Mouse (Mus musculus) CH12.LX (cell line): ENCODE results near the gene Shtn1. TPM values are rescaled to one million over a fixed set of nuclear protein-coding genes. Genes with fewer than 3 reads are reported as not detected.
A peak's percentile ranks its signal among the peaks of the same experiment; 100 is the strongest.

Experiments
- DNase-seq: peaks from one replicate; pipeline ENCODE4 v3.0.0-alpha.2; 2013; ENCODE audit errors: extremely low read depth
- H3K27ac ChIP-seq: 2 replicates; pipeline ENCODE4 v1.5.1; 2012; ENCODE audit warnings: low read depth, mild to moderate bottlenecking, control low read depth, moderate library complexity; ENCODE audit not compliant: insufficient read depth
- H3K27me3 ChIP-seq: replicated peaks from 2 replicates; pipeline ENCODE3; 2012; ENCODE audit warnings: inconsistent platforms
- H3K36me3 ChIP-seq, 2 experiments: replicated peaks in 1 of 2; 2 replicates each; pipeline versions ENCODE3 to v1.6.1; 2012; ENCODE audit warnings: inconsistent platforms in 1 of 2, low read length in 1 of 2, mild to moderate bottlenecking in 1 of 2, mixed read lengths in 1 of 2, moderate library complexity in 1 of 2; ENCODE audit not compliant: control insufficient read depth in 1 of 2, insufficient read depth in 1 of 2
- H3K4me1 ChIP-seq, 2 experiments: 2 replicates each; pipeline ENCODE4 v1.6.1; 2012; ENCODE audit warnings: inconsistent platforms in 1 of 2, moderate library complexity in 1 of 2; ENCODE audit not compliant: insufficient read depth in 2 of 2, control insufficient read depth in 1 of 2
- H3K4me2 ChIP-seq: 2 replicates; pipeline ENCODE4 v1.6.1; 2012; ENCODE audit warnings: low read depth, mild to moderate bottlenecking, control low read depth; ENCODE audit not compliant: poor library complexity, insufficient read depth, severe bottlenecking
- H3K4me3 ChIP-seq, 3 experiments: fragments of 150-350 bp in 1 of 3; sonication (generic) in 1 of 3; replicated peaks in 1 of 3; 2 replicates each; pipeline versions ENCODE3 to v1.5.1; 2011 to 2012; ENCODE audit warnings: low read depth in 2 of 3, low read length in 2 of 3, mild to moderate bottlenecking in 2 of 3, moderate library complexity in 2 of 3, control low read depth in 1 of 3, improper control_type of control experiment in 1 of 3, inconsistent platforms in 1 of 3, mixed read lengths in 1 of 3; ENCODE audit not compliant: poor library complexity in 1 of 3
- H3K79me2 ChIP-seq: replicated peaks from 2 replicates; pipeline ENCODE4 v1.6.1; 2012; ENCODE audit warnings: mild to moderate bottlenecking, moderate library complexity; ENCODE audit not compliant: control insufficient read depth, poor library complexity, insufficient read depth, severe bottlenecking; ENCODE audit errors: extremely low read depth
- H3K9ac ChIP-seq: 2 replicates; pipeline ENCODE4 v1.6.1; 2012; ENCODE audit warnings: low read depth, mild to moderate bottlenecking, control low read depth, moderate library complexity; ENCODE audit not compliant: insufficient read depth
- H3K9me3 ChIP-seq: replicated peaks from 2 replicates; pipeline ENCODE3; 2012; ENCODE audit warnings: low read length, inconsistent platforms, mixed read lengths
- BHLHE40 ChIP-seq: IDR thresholded peaks from 2 replicates; pipeline ENCODE4 v1.6.1; 2011; ENCODE audit warnings: mild to moderate bottlenecking, low read depth, low read length, improper control_type of control experiment
- EP300 ChIP-seq: IDR thresholded peaks from 2 replicates; pipeline ENCODE4 v1.6.1; 2011; ENCODE audit warnings: low read length, improper control_type of control experiment
- GABPA ChIP-seq: IDR thresholded peaks from 2 replicates; pipeline ENCODE4 v1.6.1; 2012; ENCODE audit warnings: low read depth, low read length, improper control_type of control experiment, inconsistent platforms; ENCODE audit not compliant: insufficient replicate concordance
- HCFC1 ChIP-seq: IDR thresholded peaks from 2 replicates; pipeline ENCODE4 v1.6.1; 2012; ENCODE audit warnings: low read depth, mild to moderate bottlenecking, inconsistent platforms, low read length, improper control_type of control experiment
- JUND ChIP-seq: conservative IDR thresholded peaks from 2 replicates; pipeline ENCODE4 v1.6.1; 2011; ENCODE audit warnings: low read depth, low read length, improper control_type of control experiment
- MAFK ChIP-seq: IDR thresholded peaks from 2 replicates; pipeline ENCODE4 v1.6.1; 2011; ENCODE audit warnings: low read length, improper control_type of control experiment; ENCODE audit not compliant: insufficient replicate concordance
- MXI1 ChIP-seq: IDR thresholded peaks from 2 replicates; pipeline ENCODE4 v1.6.1; 2011; ENCODE audit warnings: mild to moderate bottlenecking, low read depth, low read length, improper control_type of control experiment
- MYC ChIP-seq: IDR thresholded peaks from 2 replicates; pipeline ENCODE4 v1.6.1; 2011; ENCODE audit warnings: low read depth, mild to moderate bottlenecking, improper control_type of control experiment, low read length
- POLR2A ChIP-seq: IDR thresholded peaks from 2 replicates; pipeline ENCODE4 v1.6.1; 2011; ENCODE audit warnings: low read depth, mild to moderate bottlenecking, improper control_type of control experiment, low read length
- SIN3A ChIP-seq: IDR thresholded peaks from 2 replicates; pipeline ENCODE4 v1.6.1; 2012; ENCODE audit warnings: low read length, improper control_type of control experiment, inconsistent platforms
- TCF12 ChIP-seq: IDR thresholded peaks from 2 replicates; pipeline ENCODE4 v1.6.1; 2014; ENCODE audit warnings: low read depth, mild to moderate bottlenecking, inconsistent platforms, low read length, improper control_type of control experiment
- ZKSCAN1 ChIP-seq: IDR thresholded peaks from 2 replicates; pipeline ENCODE4 v1.6.1; 2012; ENCODE audit warnings: low read depth, inconsistent platforms, low read length, improper control_type of control experiment, borderline replicate concordance
- ZMIZ1 ChIP-seq: IDR thresholded peaks from 2 replicates; pipeline ENCODE4 v1.6.1; 2012; ENCODE audit warnings: low read depth, mild to moderate bottlenecking, inconsistent platforms, low read length, improper control_type of control experiment
- ZNF384 ChIP-seq: IDR thresholded peaks from 2 replicates; pipeline ENCODE4 v1.6.1; 2012; ENCODE audit warnings: low read depth, low read length, improper control_type of control experiment, inconsistent platforms
- dilution Hi-C: fragments of 300-500 bp; cut with MboI; formaldehyde crosslinking; loops from 2 replicates; pipeline ENCODE4 v1.14.3; 2020; ENCODE audit warnings: low sequenced_read_pairs; ENCODE audit not compliant: extremely low pct_unique_long_range_greater_than_20kb, extremely low pct_ligation_motif_present
- in situ Hi-C: fragments of 300-500 bp; cut with MboI; formaldehyde crosslinking; loops from 3 replicates; pipeline ENCODE4 v1.14.3; 2019; ENCODE audit warnings: low sequenced_read_pairs, low pct_ligation_motif_present, low pct_unique_long_range_greater_than_20kb, mixed read lengths
- polyA plus RNA-seq: library from polyadenylated mRNA; unstranded; fragments of >175 nt; gene quantifications from 2 replicates; pipeline ENCODE4 v1.2.1, GENCODE M21; 2012; ENCODE audit warnings: low read depth; ENCODE audit not compliant: insufficient read length
- total RNA-seq, 2 experiments: library from RNA; depleted of rRNA; stranded (reverse); fragments of 300-350 nt in 1 of 2; fragments of >200 nt in 1 of 2; gene quantifications; 2 replicates each; pipeline ENCODE4 v1.2.3; 2012 to 2014

The Shtn1 gene
- total and polyA plus RNA-seq, 3 experiments, result 6.4 to 20.9 (median 12.1) TPM

- H3K27ac ChIP-seq, result no peak overlapping the region; the same call in 1 of the 2 replicates
- DNase-seq, result peak; percentile 87
- dilution Hi-C loops, result no loop called here
- H3K79me2 ChIP-seq, result no peaks in the 10 kb centered on the region
- no peaks in the 10 kb centered on the region for H3K9me3 ChIP-seq
- H3K27me3 ChIP-seq, result no peaks in the 10 kb centered on the region
- in situ Hi-C loops, result loop anchor here (10.0 kb wide), 1 partner anchor 54 kb away; no protein-coding TSS in a partner anchor
- peaks cover 11 to 51% of the 10 kb centered on the region in 2 experiments for H3K4me1 ChIP-seq
- H3K36me3 ChIP-seq, result peaks cover 3 to 40% of the 10 kb centered on the region in 2 experiments
- peak overlapping the region; percentile 21 for H3K9ac ChIP-seq
- TF ChIP-seq MXI1 (peak; percentile 68; the same call in 1 of the 2 replicates), BHLHE40 (0 out of 2 replicates have a peak, but pooled peaks have one; percentile 30), MAFK (peak; percentile 94), ZNF384 (no peak), GABPA (peak; percentile 8; the same call in 1 of the 2 replicates), JUND (no peak), MYC (0 out of 2 replicates have a peak, but pooled peaks have one; percentile 26), SIN3A (peak; percentile 68), EP300 (peak; percentile 50; the same call in 1 of the 2 replicates), POLR2A (no peak)
- no peak overlapping the region for H3K4me3 ChIP-seq
- H3K4me2 ChIP-seq, result peak overlapping the region; percentile 17; the same call in 1 of the 2 replicates
These were observed 97.3 kb downstream of the Shtn1 start for GRCm38 (mm10) chr19:58978401-58979171.

GRCm38 (mm10) chr19:58975216-58975863 lies 100.6 kb downstream of the Shtn1 start:
- H3K9me3 ChIP-seq, result no peaks in the 10 kb centered on the region
- H3K9ac ChIP-seq, result no peak overlapping the region
- no peaks in the 10 kb centered on the region for H3K79me2 ChIP-seq
- H3K27ac ChIP-seq, result no peak overlapping the region
- TF ChIP-seq HCFC1 (no peak), ZKSCAN1 (no peak), ZMIZ1 (no peak), TCF12 (no peak), MAFK (no peak)
- in situ Hi-C loops, result loop anchor here (10.0 kb wide), 1 partner anchor 51 kb away; no protein-coding TSS in a partner anchor
- no peak overlapping the region for H3K4me3 ChIP-seq
- dilution Hi-C loops, result no loop called here
- H3K4me1 ChIP-seq, result peaks cover 7 to 32% of the 10 kb centered on the region in 2 experiments
- no peak overlapping the region for H3K4me2 ChIP-seq
- DNase-seq, result no peak
- H3K27me3 ChIP-seq, result no peaks in the 10 kb centered on the region
- peaks cover 12 to 65% of the 10 kb centered on the region in 2 experiments for H3K36me3 ChIP-seq
